Mouse (Mus musculus) ES-Bruce4 (cell line): ENCODE data around the gene Mrps22. TPM values are rescaled to one million over a fixed set of nuclear protein-coding genes. Genes with fewer than 3 reads are reported as not detected.

ENCODE experiments used
- H3K27ac ChIP-seq: 2 replicates; pipeline ENCODE4 v1.5.1; 2012; ENCODE audit warnings: low read length, inconsistent platforms; ENCODE audit not compliant: insufficient read depth
- H3K27me3 ChIP-seq: 2 replicates; pipeline ENCODE4 v1.6.1; 2012; ENCODE audit warnings: mild to moderate bottlenecking, low read length, inconsistent platforms; ENCODE audit not compliant: control insufficient read depth, poor library complexity, insufficient read depth, severe bottlenecking
- H3K36me3 ChIP-seq: 2 replicates; pipeline ENCODE4 v1.6.1; 2012; ENCODE audit warnings: inconsistent platforms, mild to moderate bottlenecking, low read length, moderate library complexity; ENCODE audit not compliant: control insufficient read depth, poor library complexity, insufficient read depth, severe bottlenecking
- H3K4me1 ChIP-seq: one replicate; pipeline ENCODE4 v1.8.1; 2011; ENCODE audit warnings: low read length; ENCODE audit not compliant: control insufficient read depth, insufficient read depth
- H3K4me3 ChIP-seq: 2 replicates; pipeline ENCODE4 v1.5.1; 2011; ENCODE audit warnings: low read depth, mild to moderate bottlenecking, low read length
- H3K9ac ChIP-seq: 2 replicates; pipeline ENCODE4 v1.6.1; 2012; ENCODE audit warnings: low read depth, mild to moderate bottlenecking, inconsistent platforms; ENCODE audit not compliant: poor library complexity, severe bottlenecking
- H3K9me3 ChIP-seq: replicated peaks from 2 replicates; pipeline ENCODE4 v1.6.1; 2012; ENCODE audit warnings: mild to moderate bottlenecking, low read length, inconsistent platforms; ENCODE audit not compliant: control insufficient read depth, poor library complexity, insufficient read depth, severe bottlenecking
- EP300 ChIP-seq: IDR thresholded peaks from 2 replicates; pipeline ENCODE4 v1.6.1; 2011; ENCODE audit warnings: low read depth, low read length; ENCODE audit not compliant: insufficient read depth
- polyA plus RNA-seq: library from polyadenylated mRNA; stranded (reverse); fragments of >200 nt; gene quantifications from 2 replicates; pipeline ENCODE4 v1.2.4, GENCODE M21; 2011; ENCODE audit warnings: low read depth; ENCODE audit not compliant: missing spikeins, insufficient read depth, insufficient read length

Gene Mrps22
- polyA plus RNA-seq, 1 experiment, result 50.3 TPM

DNA sequence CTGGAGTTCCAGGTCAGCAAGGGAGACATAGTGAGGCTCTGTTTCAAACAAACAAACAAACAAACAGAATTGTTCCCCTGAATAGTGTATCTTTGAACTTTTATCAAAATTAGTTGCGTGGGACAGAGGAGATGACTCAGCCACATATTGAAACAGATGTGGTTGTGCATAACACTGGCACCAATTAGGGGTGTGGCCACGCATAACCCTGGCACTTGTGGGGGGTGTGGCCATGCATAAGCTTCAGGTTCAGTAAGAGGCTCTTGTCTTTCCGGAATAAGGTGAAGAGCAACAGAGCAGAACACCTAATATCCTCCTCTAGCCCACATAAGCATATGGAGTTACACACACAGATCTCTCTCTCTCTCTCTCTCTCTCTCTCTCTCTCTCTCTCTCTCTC lies 57.4 kb downstream of the Mrps22 start:
- H3K27ac ChIP-seq, result no peak overlapping the region
- no peaks in the 10 kb centered on the region for H3K9me3 ChIP-seq
- no peak overlapping the region for H3K9ac ChIP-seq
- no peak overlapping the region for H3K4me3 ChIP-seq
- no peak for TF ChIP-seq EP300
- H3K4me1 ChIP-seq, result no peaks in the 10 kb centered on the region
- H3K36me3 ChIP-seq, result no peaks in the 10 kb centered on the region
- H3K27me3 ChIP-seq, result no peaks in the 10 kb centered on the region

Other genes with a start within 250 kb of the Mrps22 start
- 14.0 and 14.6 TPM in 2 replicates for gene Rbp1, start 178.7 kb downstream of the Mrps22 start, polyA plus RNA-seq
- not detected in 2 replicates for gene Rbp2, start 115.5 kb downstream of the Mrps22 start, polyA plus RNA-seq
- gene Copb2, start 37.9 kb downstream of the Mrps22 start, polyA plus RNA-seq, result 140 and 146 TPM in 2 replicates
- 1.1 and 1.8 TPM in 2 replicates for gene Prr23a1, start 240.8 kb upstream of the Mrps22 start, polyA plus RNA-seq